Mouse (Mus musculus) midbrain, postnatal 0 days (tissue): ENCODE data around the gene Gm20388. TPM values are rescaled to one million over a fixed set of nuclear protein-coding genes. Genes with fewer than 3 reads are reported as not detected.

Source experiments
- ATAC-seq: fragments of 200-750 bp; cut with Nextera tagmentation; 2 replicates; pipeline ENCODE4 v1.8.0; 2017; ENCODE audit warnings: moderate number of reproducible peaks, mild to moderate bottlenecking, moderate TSS enrichment, moderate library complexity; ENCODE audit not compliant: low FRiP score
- DNase-seq: peaks from one replicate; pipeline ENCODE4 v3.0.0-alpha.2; 2015; ENCODE audit warnings: low spot score
- H3K27ac ChIP-seq: fragments of 300-500 bp; sonication (generic); 2 replicates; pipeline ENCODE4 v1.5.1; 2014; ENCODE audit warnings: low read depth, mild to moderate bottlenecking, low read length, mixed read lengths
- H3K27me3 ChIP-seq: fragments of 300-500 bp; sonication (generic); 2 replicates; pipeline ENCODE4 v1.6.1; 2014; ENCODE audit warnings: low read length, control low read depth, mixed read lengths; ENCODE audit not compliant: insufficient read depth
- H3K36me3 ChIP-seq: fragments of 300-500 bp; sonication (generic); 2 replicates; pipeline ENCODE4 v1.6.1; 2014; ENCODE audit warnings: low read length, control low read depth, mixed read lengths; ENCODE audit not compliant: insufficient read depth
- H3K4me1 ChIP-seq: fragments of 300-500 bp; sonication (generic); 2 replicates; pipeline ENCODE4 v1.6.1; 2014; ENCODE audit warnings: mild to moderate bottlenecking, control low read depth, antibody characterized with exemption, low read length, mixed read lengths; ENCODE audit not compliant: insufficient read depth
- H3K4me2 ChIP-seq: fragments of 300-500 bp; sonication (generic); 2 replicates; pipeline ENCODE4 v1.6.1; 2014; ENCODE audit warnings: low read depth, mild to moderate bottlenecking, low read length, mixed read lengths; ENCODE audit not compliant: poor library complexity, severe bottlenecking
- H3K4me3 ChIP-seq: fragments of 300-500 bp; sonication (generic); 2 replicates; pipeline ENCODE4 v1.5.1; 2014; ENCODE audit warnings: low read depth, mild to moderate bottlenecking, low read length, moderate library complexity
- H3K9ac ChIP-seq: fragments of 300-500 bp; sonication (generic); replicated peaks from 2 replicates; pipeline ENCODE4 v1.6.1; 2014; ENCODE audit warnings: mild to moderate bottlenecking, low read length, moderate library complexity, mixed read lengths; ENCODE audit not compliant: poor library complexity, severe bottlenecking
- H3K9me3 ChIP-seq: fragments of 300-500 bp; sonication (generic); 2 replicates; pipeline ENCODE4 v1.6.1; 2016; ENCODE audit warnings: low read length, control low read depth
- CTCF ChIP-seq: IDR thresholded peaks from 2 replicates; pipeline ENCODE4 v1.5.1; 2016; ENCODE audit warnings: antibody characterized with exemption, mild to moderate bottlenecking
- WGBS: fragments of 180-500 bp; shearing (Covaris S2); extraction: QIAGEN DNeasy Blood & Tissue Kit; methylation state at CpG from one replicate; pipeline ENCODE4 v1.1.7; 2014; 5-methylcytosine and 5-hydroxymethylcytosine counted together
- polyA plus RNA-seq: library from polyadenylated mRNA; unstranded; fragments of >200 nt; fragmentation: Nextera tagmentation; extraction: Ambion mirVana; gene quantifications from 2 replicates; pipeline ENCODE4 v1.2.1, GENCODE M21; 2015
- total RNA-seq: library from RNA; depleted of rRNA; stranded (reverse); fragments of >200 nt; gene quantifications from 2 replicates; pipeline ENCODE4 v1.2.3, GENCODE M21; 2014

Gene Gm20388
- total and polyA plus RNA-seq, 2 experiments from 2014 or later, result 74.2 TPM; not detected in 1

- H3K9me3 ChIP-seq, result no peaks in the 10 kb centered on the region
- no peaks in the 10 kb centered on the region for H3K36me3 ChIP-seq
- WGBS, result 88% methylated on average over 9 of the region's 9 CpGs
- DNase-seq (no peak), ATAC-seq (no peak)
- no peak overlapping the region for H3K4me3 ChIP-seq
- TF ChIP-seq CTCF, result no peak
- H3K27me3 ChIP-seq, result no peaks in the 10 kb centered on the region
- no peak overlapping the region for H3K9ac ChIP-seq
- H3K4me2 ChIP-seq, result no peak overlapping the region
- no peak overlapping the region for H3K27ac ChIP-seq
- H3K4me1 ChIP-seq, result peaks cover 56% of the 10 kb centered on the region
Measured at GRCm38 (mm10) chr8:120507290-120507689, 596.6 kb downstream of the Gm20388 start.

- Histone ChIP-seq H3K36me3 (no peaks in the 10 kb centered on the region), H3K9ac (peak overlapping the region; percentile 19), H3K4me3 (no peak overlapping the region), H3K4me1 (peaks cover 61% of the 10 kb centered on the region), H3K27me3 (no peaks in the 10 kb centered on the region), H3K9me3 (no peaks in the 10 kb centered on the region), H3K4me2 (peak overlapping the region; percentile 36), H3K27ac (no peak overlapping the region; the same call in 1 of the 2 replicates)
- peak; percentile 31 for TF ChIP-seq CTCF
- DNase-seq (peak; percentile 76), ATAC-seq (0 out of 2 replicates have a peak, but pooled peaks have one; percentile 29)
- WGBS, result 10% methylated on average over 21 of the region's 21 CpGs
Measured at GRCm38 (mm10) chr8:120509136-120510034, 598.7 kb downstream of the Gm20388 start.

- Histone ChIP-seq H3K4me2 (no peak overlapping the region), H3K36me3 (no peaks in the 10 kb centered on the region), H3K27me3 (no peaks in the 10 kb centered on the region), H3K27ac (no peak overlapping the region), H3K4me1 (peaks cover 55% of the 10 kb centered on the region), H3K9ac (0 out of 2 replicates have a peak overlapping the region, but pooled peaks have one; percentile 19), H3K4me3 (no peak overlapping the region), H3K9me3 (no peaks in the 10 kb centered on the region)
- no peak for DNase-seq
- TF ChIP-seq CTCF, result no peak
- ATAC-seq, result no peak
- WGBS, result 13% methylated on average over 4 of the region's 6 CpGs
Measured at GRCm38 (mm10) chr8:120510035-120510416, 599.4 kb downstream of the Gm20388 start.

GRCm38 (mm10) chr8:120510863-120511457, 600.3 kb downstream of the Gm20388 start:
- no peak overlapping the region for H3K9ac ChIP-seq
- no peak for ATAC-seq
- 40% methylated on average over 5 of the region's 5 CpGs for WGBS
- no peak for DNase-seq
- H3K9me3 ChIP-seq, result no peaks in the 10 kb centered on the region
- no peaks in the 10 kb centered on the region for H3K36me3 ChIP-seq
- H3K27ac ChIP-seq, result no peak overlapping the region; the same call in 1 of the 2 replicates
- H3K4me2 ChIP-seq, result no peak overlapping the region
- H3K4me1 ChIP-seq, result peaks cover 46% of the 10 kb centered on the region
- no peaks in the 10 kb centered on the region for H3K27me3 ChIP-seq
- no peak for TF ChIP-seq CTCF
- no peak overlapping the region for H3K4me3 ChIP-seq

GRCm38 (mm10) chr8:120511737-120512136, 601.1 kb downstream of the Gm20388 start:
- DNase-seq (no peak), ATAC-seq (no peak)
- H3K9me3 ChIP-seq, result no peaks in the 10 kb centered on the region
- 0 out of 2 replicates have a peak overlapping the region, but pooled peaks have one; percentile 0 for H3K9ac ChIP-seq
- H3K4me2 ChIP-seq, result no peak overlapping the region
- H3K27me3 ChIP-seq, result no peaks in the 10 kb centered on the region
- no peak overlapping the region for H3K4me3 ChIP-seq
- H3K27ac ChIP-seq, result no peak overlapping the region
- no peaks in the 10 kb centered on the region for H3K36me3 ChIP-seq
- WGBS, result 43% methylated on average over 8 of the region's 8 CpGs
- H3K4me1 ChIP-seq, result peaks cover 45% of the 10 kb centered on the region
- TF ChIP-seq CTCF, result no peak

- H3K4me3 ChIP-seq, result no peak overlapping the region
Measured at GRCm38 (mm10) chr8:120512326-120512725, 601.7 kb downstream of the Gm20388 start.

More at GRCm38 (mm10) chr8:120512326-120512725, 601.7 kb downstream of the Gm20388 start:
- H3K9me3 ChIP-seq, result no peaks in the 10 kb centered on the region
- no peak for TF ChIP-seq CTCF
- no peak overlapping the region for H3K4me2 ChIP-seq
- 25% methylated on average over 11 of the region's 11 CpGs for WGBS
- no peaks in the 10 kb centered on the region for H3K27me3 ChIP-seq
- H3K9ac ChIP-seq, result no peak overlapping the region
- ATAC-seq (no peak), DNase-seq (no peak)
- H3K27ac ChIP-seq, result no peak overlapping the region
- H3K36me3 ChIP-seq, result no peaks in the 10 kb centered on the region
- H3K4me1 ChIP-seq, result peaks cover 45% of the 10 kb centered on the region
